Mouse (Mus musculus): ENCODE results near the gene Rps26. TPM values are rescaled to one million over a fixed set of nuclear protein-coding genes. Genes with fewer than 3 reads are reported as not detected.
A peak's percentile ranks its signal among the peaks of the same experiment; 100 is the strongest.

Gene Rps26
- polyA plus RNA-seq, 1 experiment from 2014 or later, result 519 TPM

GRCm38 (mm10) chr10:128657844-128658243, 31.3 kb upstream of the Rps26 start:
- ATAC-seq, result no peak
- Histone ChIP-seq H3K9me3 (ENCODE audit: control insufficient read depth) (no peaks in the 10 kb centered on the region), H3K4me1 (replicated peaks; ENCODE audit: control insufficient read depth, insufficient read depth, low read length) (no peaks in the 10 kb centered on the region), H3K27me3 (replicated peaks; ENCODE audit: control insufficient read depth, insufficient read depth, low read length) (no peaks in the 10 kb centered on the region), H3K4me3 (ENCODE audit: low read depth, low read length) (no peak overlapping the region), H3K36me3 (ENCODE audit: control insufficient read depth, insufficient read depth) (no peaks in the 10 kb centered on the region), H3K9ac (ENCODE audit: low read depth, low read length) (no peak overlapping the region), H3K4me2 (replicated peaks; ENCODE audit: low read depth) (no peak overlapping the region), H3K27ac (ENCODE audit: low read depth, low read length) (no peak overlapping the region)
- WGBS, result 63% methylated on average over 9 of the region's 9 CpGs
- no peak for TF ChIP-seq CTCF (IDR thresholded peaks at IDR 0.05; ENCODE audit: low read depth)

- Histone ChIP-seq H3K4me1 (replicated peaks; ENCODE audit: control insufficient read depth, insufficient read depth, low read length) (no peaks in the 10 kb centered on the region), H3K27me3 (replicated peaks; ENCODE audit: control insufficient read depth, insufficient read depth, low read length) (no peaks in the 10 kb centered on the region), H3K4me2 (replicated peaks; ENCODE audit: low read depth) (no peak overlapping the region), H3K9me3 (ENCODE audit: control insufficient read depth) (no peaks in the 10 kb centered on the region), H3K4me3 (ENCODE audit: low read depth, low read length) (no peak overlapping the region), H3K9ac (ENCODE audit: low read depth, low read length) (no peak overlapping the region), H3K27ac (ENCODE audit: low read depth, low read length) (no peak overlapping the region), H3K36me3 (ENCODE audit: control insufficient read depth, insufficient read depth) (no peaks in the 10 kb centered on the region)
- 47% methylated on average over 1 of the region's 1 CpGs for WGBS
- TF ChIP-seq CTCF (IDR thresholded peaks at IDR 0.05; ENCODE audit: low read depth), result no peak
- ATAC-seq, result no peak
Observed at GRCm38 (mm10) chr10:128656731-128657130, 30.2 kb upstream of the Rps26 start.

- Histone ChIP-seq H3K4me1 (replicated peaks; ENCODE audit: control insufficient read depth, insufficient read depth, low read length) (no peaks in the 10 kb centered on the region), H3K36me3 (ENCODE audit: control insufficient read depth, insufficient read depth) (no peaks in the 10 kb centered on the region), H3K4me3 (ENCODE audit: low read depth, low read length) (no peak overlapping the region), H3K27me3 (replicated peaks; ENCODE audit: control insufficient read depth, insufficient read depth, low read length) (no peaks in the 10 kb centered on the region), H3K9ac (ENCODE audit: low read depth, low read length) (no peak overlapping the region), H3K27ac (ENCODE audit: low read depth, low read length) (no peak overlapping the region), H3K9me3 (ENCODE audit: control insufficient read depth) (no peaks in the 10 kb centered on the region), H3K4me2 (replicated peaks; ENCODE audit: low read depth) (no peak overlapping the region)
- WGBS, result 42% methylated on average over 3 of the region's 3 CpGs
- no peak for ATAC-seq
- TF ChIP-seq CTCF (IDR thresholded peaks at IDR 0.05; ENCODE audit: low read depth), result no peak
Observed at GRCm38 (mm10) chr10:128655254-128655653, 28.7 kb upstream of the Rps26 start.

GRCm38 (mm10) chr10:128653866-128654265, 27.3 kb upstream of the Rps26 start:
- ATAC-seq, result no peak

GRCm38 (mm10) chr10:128646139-128647089, 19.9 kb upstream of the Rps26 start:
- H3K27ac ChIP-seq (ENCODE audit: low read depth, low read length), result no peak overlapping the region
- no peaks in the 10 kb centered on the region for H3K9me3 ChIP-seq (ENCODE audit: control insufficient read depth)
- WGBS, result 12% methylated on average over 12 of the region's 13 CpGs
- H3K4me3 ChIP-seq (ENCODE audit: low read depth, low read length), result peak overlapping the region; percentile 41
- no peak for TF ChIP-seq CTCF (IDR thresholded peaks at IDR 0.05; ENCODE audit: low read depth)
- no peaks in the 10 kb centered on the region for H3K36me3 ChIP-seq (ENCODE audit: control insufficient read depth, insufficient read depth)
- H3K27me3 ChIP-seq (replicated peaks; ENCODE audit: control insufficient read depth, insufficient read depth, low read length), result no peaks in the 10 kb centered on the region
- 0 out of 2 replicates have a peak, but pooled peaks cover 4% of the 10 kb centered on the region for H3K4me1 ChIP-seq (replicated peaks; ENCODE audit: control insufficient read depth, insufficient read depth, low read length)
- peak overlapping the region; percentile 79 for H3K4me2 ChIP-seq (replicated peaks; ENCODE audit: low read depth)
- ATAC-seq, result peak; percentile 56
- H3K9ac ChIP-seq (ENCODE audit: low read depth, low read length), result no peak overlapping the region

More at GRCm38 (mm10) chr10:128653866-128654265, 27.3 kb upstream of the Rps26 start:
- Histone ChIP-seq H3K9ac (ENCODE audit: low read depth, low read length) (no peak overlapping the region), H3K36me3 (ENCODE audit: control insufficient read depth, insufficient read depth) (no peaks in the 10 kb centered on the region), H3K9me3 (ENCODE audit: control insufficient read depth) (no peaks in the 10 kb centered on the region), H3K4me1 (replicated peaks; ENCODE audit: control insufficient read depth, insufficient read depth, low read length) (no peaks in the 10 kb centered on the region), H3K27ac (ENCODE audit: low read depth, low read length) (no peak overlapping the region), H3K4me2 (replicated peaks; ENCODE audit: low read depth) (no peak overlapping the region), H3K4me3 (ENCODE audit: low read depth, low read length) (no peak overlapping the region), H3K27me3 (replicated peaks; ENCODE audit: control insufficient read depth, insufficient read depth, low read length) (no peaks in the 10 kb centered on the region)
- TF ChIP-seq CTCF (IDR thresholded peaks at IDR 0.05; ENCODE audit: low read depth), result no peak
- 74% methylated on average over 4 of the region's 4 CpGs for WGBS

GRCm38 (mm10) chr10:128645111-128646011, 18.8 kb upstream of the Rps26 start, which contains the start of gene Ikzf4:
TSS of gene Ikzf4 (minus strand) at chr10:128645991.
- Histone ChIP-seq H3K4me1 (replicated peaks; ENCODE audit: control insufficient read depth, insufficient read depth, low read length) (0 out of 2 replicates have a peak, but pooled peaks cover 4% of the 10 kb centered on the region), H3K36me3 (ENCODE audit: control insufficient read depth, insufficient read depth) (no peaks in the 10 kb centered on the region; the same call in 1 of the 2 replicates), H3K9me3 (ENCODE audit: control insufficient read depth) (no peaks in the 10 kb centered on the region), H3K4me3 (ENCODE audit: low read depth, low read length) (peak within 1 kb of the TSS; percentile 41), H3K9ac (ENCODE audit: low read depth, low read length) (peak within 1 kb of the TSS; percentile 31; the same call in 1 of the 2 replicates), H3K27me3 (replicated peaks; ENCODE audit: control insufficient read depth, insufficient read depth, low read length) (no peaks in the 10 kb centered on the region), H3K4me2 (replicated peaks; ENCODE audit: low read depth) (peak within 1 kb of the TSS; percentile 79), H3K27ac (ENCODE audit: low read depth, low read length) (no peak within 1 kb of the TSS)
- ATAC-seq, result peak; percentile 58
- 11% methylated on average over 34 of the region's 36 CpGs for WGBS
- no peak for TF ChIP-seq CTCF (IDR thresholded peaks at IDR 0.05; ENCODE audit: low read depth)

All from intestine, postnatal 0 days (tissue).